ENCODE assay signal across 24 mouse cellular contexts in genomic region chr7:139951991-139952633, GRCm38 (mm10). TPM values are rescaled to one million over a fixed set of nuclear protein-coding genes. Genes with fewer than 3 reads are reported as not detected.
DNase-seq lines count a peak whose midpoint lies in the region; ATAC-seq lines count a peak whose summit lies in the region.
"Had no signal": no experiment of that assay in that cellular context is flagged by ENCODE, and none has a peak within 500 bp of the region (broad histone marks: within the 10 kb centered on the region; RNA-seq: fewer than 3 reads in every experiment).

No protein-coding gene starts in this region.

- peak overlapping the region; percentile 93; the same call in 1 of the 2 replicates for H3K4me2 ChIP-seq in heart, embryonic 11.5 days
- no peak overlapping the region for H3K4me2 ChIP-seq in midbrain, embryonic 15.5 days
- H3K4me2 ChIP-seq in hindbrain, embryonic 12.5 days (replicated peaks), result no peak overlapping the region

- peaks cover 25% of the 10 kb centered on the region for H3K27me3 ChIP-seq in heart, embryonic 11.5 days (ENCODE audit: control insufficient read depth, insufficient read depth, low read length)
- peaks cover 86% of the 10 kb centered on the region for H3K27me3 ChIP-seq in midbrain, embryonic 10.5 days (ENCODE audit: low read depth, poor library complexity, severe bottlenecking)
- peaks cover 32% of the 10 kb centered on the region for H3K27me3 ChIP-seq in midbrain, embryonic 15.5 days (replicated peaks)
- H3K27me3 ChIP-seq in splenic B cell, adult 2 months (ENCODE audit: control insufficient read depth, insufficient read depth, low read length, poor library complexity, severe bottlenecking), result no peaks in the 10 kb centered on the region
- peaks cover 60% of the 10 kb centered on the region for H3K27me3 ChIP-seq in hindbrain, embryonic 12.5 days

- no peaks in the 10 kb centered on the region for H3K9me3 ChIP-seq in heart, embryonic 11.5 days (replicated peaks; ENCODE audit: control insufficient read depth, low read length)
- no peaks in the 10 kb centered on the region for H3K9me3 ChIP-seq in midbrain, embryonic 10.5 days (replicated peaks)
- no peaks in the 10 kb centered on the region for H3K9me3 ChIP-seq in midbrain, embryonic 15.5 days
- H3K9me3 ChIP-seq in hindbrain, embryonic 12.5 days (replicated peaks), result no peaks in the 10 kb centered on the region
- H3K9me3 ChIP-seq: forebrain, embryonic 13.5 days; limb, embryonic 10.5 days; megakaryocyte, embryonic 14.5 days; neural tube, embryonic 13.5 days had no signal

- no peak for ATAC-seq in heart, embryonic 11.5 days (replicated peaks; ENCODE audit: insufficient number of reproducible peaks, low FRiP score, low TSS enrichment)
- no peak for ATAC-seq in midbrain, embryonic 15.5 days (replicated peaks)
- no peak for ATAC-seq in hindbrain, embryonic 12.5 days (ENCODE audit: low FRiP score)
- ATAC-seq: activated CD4-positive, CD25-positive, alpha-beta regulatory T cell, adult 4 months; forebrain, embryonic 13.5 days; hindbrain, embryonic 16.5 days had no signal

- H3K4me3 ChIP-seq in heart, embryonic 11.5 days (ENCODE audit: low read depth, low read length), result no peak overlapping the region
- H3K4me3 ChIP-seq in midbrain, embryonic 10.5 days, result no peak overlapping the region; the same call in 1 of the 2 replicates
- H3K4me3 ChIP-seq in midbrain, embryonic 15.5 days, result no peak overlapping the region
- no peak overlapping the region for H3K4me3 ChIP-seq in hindbrain, embryonic 12.5 days
- H3K4me3 ChIP-seq: forebrain, embryonic 13.5 days had no signal

- H3K9ac ChIP-seq in heart, embryonic 11.5 days (ENCODE audit: low read depth, low read length), result no peak overlapping the region
- H3K9ac ChIP-seq in midbrain, embryonic 15.5 days, result no peak overlapping the region
- H3K9ac ChIP-seq in hindbrain, embryonic 12.5 days, result no peak overlapping the region
- H3K9ac ChIP-seq: forebrain, embryonic 13.5 days; liver, embryonic 14.5 days; neural tube, embryonic 13.5 days had no signal

- H3K36me3 ChIP-seq in heart, embryonic 11.5 days (ENCODE audit: control insufficient read depth, insufficient read depth, low read length), result no peaks in the 10 kb centered on the region
- H3K36me3 ChIP-seq in midbrain, embryonic 10.5 days, result no peaks in the 10 kb centered on the region
- no peaks in the 10 kb centered on the region for H3K36me3 ChIP-seq in midbrain, embryonic 15.5 days (replicated peaks)
- H3K36me3 ChIP-seq in splenic B cell, adult 2 months (ENCODE audit: control insufficient read depth, insufficient read depth, low read length, poor library complexity, severe bottlenecking), result no peaks in the 10 kb centered on the region
- no peaks in the 10 kb centered on the region for H3K36me3 ChIP-seq in hindbrain, embryonic 12.5 days
- H3K36me3 ChIP-seq: limb, embryonic 10.5 days; neural tube, embryonic 13.5 days had no signal

- DNase-seq in heart, adult 11 months, result no peak
- DNase-seq in midbrain, embryonic 10.5 days (ENCODE audit: low spot score), result peak; percentile 53
- DNase-seq in R1 (ENCODE audit: low read depth, low spot score), result peak; percentile 89
- peak; percentile 40 for DNase-seq in splenic B cell, adult 2 months (ENCODE audit: low read depth, low spot score)
- DNase-seq: B cell, adult 2 months; cerebellum, adult 9-10 months; heart, postnatal 10 days; kidney, adult 11 months; lung, postnatal 10 days; right cerebral cortex, postnatal 4 days; thymus, adult 2 months had no signal

- H3K4me1 ChIP-seq in heart, embryonic 11.5 days (ENCODE audit: control insufficient read depth, insufficient read depth, low read length), result peaks cover 2% of the 10 kb centered on the region; the same call in 1 of the 2 replicates
- H3K4me1 ChIP-seq in midbrain, embryonic 10.5 days, result peaks cover 31% of the 10 kb centered on the region
- H3K4me1 ChIP-seq in midbrain, embryonic 15.5 days, result peaks cover 14% of the 10 kb centered on the region
- H3K4me1 ChIP-seq in hindbrain, embryonic 12.5 days, result peaks cover 13% of the 10 kb centered on the region; the same call in 1 of the 2 replicates

- WGBS in heart, embryonic 11.5 days (ENCODE audit: insufficient replicate concordance), result 56% methylated on average over 6 of the region's 6 CpGs
- WGBS in midbrain, embryonic 10.5 days, result 43% methylated on average over 6 of the region's 6 CpGs
- 39% methylated on average over 6 of the region's 6 CpGs for WGBS in midbrain, embryonic 15.5 days
- 46% methylated on average over 6 of the region's 6 CpGs for WGBS in hindbrain, embryonic 12.5 days

- no peak overlapping the region for H3K27ac ChIP-seq in heart, embryonic 11.5 days (ENCODE audit: low read depth, low read length)
- H3K27ac ChIP-seq in midbrain, embryonic 10.5 days (replicated peaks), result 0 out of 2 replicates have a peak overlapping the region, but pooled peaks have one; percentile 3
- H3K27ac ChIP-seq in midbrain, embryonic 15.5 days, result no peak overlapping the region
- H3K27ac ChIP-seq in hindbrain, embryonic 12.5 days, result no peak overlapping the region
- H3K27ac ChIP-seq: forebrain, embryonic 13.5 days; kidney, postnatal 0 days; layer of hippocampus, adult 2 months; limb, embryonic 10.5 days; liver, embryonic 14.5 days; neural tube, embryonic 13.5 days had no signal

RNA-seq across cellular contexts. Expression of gene Utf1, which starts 8.5 kb away (rescaled TPM):
- polyA plus RNA-seq in heart, embryonic 11.5 days (2014; fragmentation: Nextera tagmentation; extraction: Ambion mirVana), result not detected in 2 replicates
- polyA plus RNA-seq in midbrain, embryonic 10.5 days (2016; fragmentation: Nextera tagmentation; extraction: Ambion mirVana), result 0.16 TPM in 1 of 2 replicates, not detected in the other
- polyA plus RNA-seq in midbrain, embryonic 15.5 days (2015; fragmentation: Nextera tagmentation; extraction: Ambion mirVana), result not detected in 2 replicates
- not detected in 2 replicates for polyA plus RNA-seq in hindbrain, embryonic 12.5 days (2016; fragmentation: Nextera tagmentation; extraction: Ambion mirVana)
- polyA plus RNA-seq: forebrain, embryonic 13.5 days; gonadal fat pad, adult 2 months; hindbrain, embryonic 16.5 days; kidney, postnatal 0 days; liver, embryonic 14.5 days; neural tube, embryonic 13.5 days had no signal

RNA-seq across cellular contexts. Expression of gene 6430531B16Rik, which starts 26.4 kb away (rescaled TPM):
- 0.21 and 0.29 TPM in 2 replicates for polyA plus RNA-seq in heart, embryonic 11.5 days (2014; fragmentation: Nextera tagmentation; extraction: Ambion mirVana)
- polyA plus RNA-seq in midbrain, embryonic 10.5 days (2016; fragmentation: Nextera tagmentation; extraction: Ambion mirVana), result 0.74 and 1.1 TPM in 2 replicates
- polyA plus RNA-seq in midbrain, embryonic 15.5 days (2015; fragmentation: Nextera tagmentation; extraction: Ambion mirVana), result 0.83 and 1.3 TPM in 2 replicates
- 0.77 and 1.2 TPM in 2 replicates for polyA plus RNA-seq in hindbrain, embryonic 12.5 days (2016; fragmentation: Nextera tagmentation; extraction: Ambion mirVana)
- polyA plus RNA-seq: liver, embryonic 14.5 days had no signal

RNA-seq across cellular contexts. Expression of gene Adam8, which starts 40.2 kb away (rescaled TPM):
- polyA plus RNA-seq in heart, embryonic 11.5 days (2014; fragmentation: Nextera tagmentation; extraction: Ambion mirVana), result 1.0 and 1.4 TPM in 2 replicates
- polyA plus RNA-seq in midbrain, embryonic 10.5 days (2016; fragmentation: Nextera tagmentation; extraction: Ambion mirVana), result 2.5 and 2.7 TPM in 2 replicates
- 4.5 TPM in 2 replicates for polyA plus RNA-seq in midbrain, embryonic 15.5 days (2015; fragmentation: Nextera tagmentation; extraction: Ambion mirVana)
- 3.4 and 3.5 TPM in 2 replicates for polyA plus RNA-seq in hindbrain, embryonic 12.5 days (2016; fragmentation: Nextera tagmentation; extraction: Ambion mirVana)

RNA-seq across cellular contexts. Expression of gene Kndc1, which starts 57.6 kb away (rescaled TPM):
- 0.03 TPM in 1 of 2 replicates, not detected in the other for polyA plus RNA-seq in heart, embryonic 11.5 days (2014; fragmentation: Nextera tagmentation; extraction: Ambion mirVana)
- polyA plus RNA-seq in midbrain, embryonic 10.5 days (2016; fragmentation: Nextera tagmentation; extraction: Ambion mirVana), result 0.31 and 0.35 TPM in 2 replicates
- polyA plus RNA-seq in midbrain, embryonic 15.5 days (2015; fragmentation: Nextera tagmentation; extraction: Ambion mirVana), result 20.2 and 22.4 TPM in 2 replicates
- polyA plus RNA-seq in hindbrain, embryonic 12.5 days (2016; fragmentation: Nextera tagmentation; extraction: Ambion mirVana), result 3.5 and 3.8 TPM in 2 replicates
- polyA plus RNA-seq: limb, embryonic 10.5 days had no signal
